Mouse (Mus musculus): ENCODE measurements around the gene Asmt. TPM values are rescaled to one million over a fixed set of nuclear protein-coding genes. Genes with fewer than 3 reads are reported as not detected.

Asmt gene
- polyA plus RNA-seq (2014; fragmentation: Illumina TruSeq; extraction: RNeasy Lipid Tissue Mini Kit (QIAGEN cat#74804); ENCODE audit: insufficient read depth, low read depth, low replicate concordance): not detected

DNA sequence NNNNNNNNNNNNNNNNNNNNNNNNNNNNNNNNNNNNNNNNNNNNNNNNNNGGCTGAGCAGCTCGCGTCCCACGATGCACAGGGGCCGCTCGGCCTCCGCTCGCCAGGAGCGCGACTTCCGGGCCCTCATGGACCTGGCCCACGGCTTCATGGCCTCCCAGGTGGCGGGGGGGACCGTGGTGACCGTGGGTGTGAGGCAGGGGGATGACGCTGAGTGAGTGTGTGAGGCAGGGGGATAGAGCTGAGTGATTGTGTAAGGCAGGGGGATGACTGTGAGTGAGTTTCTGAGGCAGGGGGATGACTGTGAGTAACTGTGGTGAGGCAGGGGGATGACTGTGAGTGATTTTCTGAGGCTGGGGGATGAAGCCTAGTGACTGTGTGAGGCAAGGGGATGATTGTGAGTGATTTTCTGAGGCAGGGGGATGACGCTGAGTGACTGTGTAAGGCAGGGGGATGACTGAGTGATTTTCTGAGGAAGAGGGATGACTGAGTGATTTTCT is at the start of gene Asmt:
Gene Asmt (plus strand): TSS at position 51 of the 499 bp plus-strand sequence.

